In the genomic region with DNA sequence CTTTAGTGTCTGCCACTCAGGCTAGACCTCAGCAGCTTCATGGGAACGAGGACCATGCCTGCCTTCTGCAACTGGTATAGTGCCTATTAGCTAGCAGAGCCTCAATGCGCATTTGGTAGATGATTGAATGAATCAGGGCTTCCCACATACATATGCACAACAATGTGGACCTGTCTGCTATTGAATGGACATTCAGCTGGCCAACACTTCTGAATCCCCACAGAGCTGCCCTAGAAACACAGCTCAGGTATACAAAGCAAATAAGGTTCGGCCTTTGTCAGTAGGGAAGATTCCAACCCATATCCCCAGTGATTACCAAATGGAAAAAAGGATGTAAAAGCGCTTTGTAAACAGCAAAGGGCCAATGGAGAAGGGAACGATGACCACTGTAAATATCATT, we compare ENCODE assay signal across 8 mouse cellular contexts. TPM values are rescaled to one million over a fixed set of nuclear protein-coding genes. Genes with fewer than 3 reads are reported as not detected.
DNase-seq lines count a peak whose midpoint lies in the region; ATAC-seq lines count a peak whose summit lies in the region.

No protein-coding gene starts in this region.

- 21% methylated on average over 5 of the region's 5 CpGs for WGBS in intestine, embryonic 14.5 days
- WGBS in neural tube, embryonic 11.5 days = 16% methylated on average over 5 of the region's 5 CpGs

- peaks cover 9% of the 10 kb centered on the region; the same call in 1 of the 2 replicates for H3K4me1 ChIP-seq in intestine, embryonic 14.5 days (replicated peaks; ENCODE audit: control insufficient read depth, insufficient read depth, low read length)
- H3K4me1 ChIP-seq in neural tube, embryonic 11.5 days (ENCODE audit: control insufficient read depth, insufficient read depth, low read length) = peaks cover 7% of the 10 kb centered on the region; the same call in 1 of the 2 replicates

- no peaks in the 10 kb centered on the region for H3K27me3 ChIP-seq in intestine, embryonic 14.5 days (replicated peaks; ENCODE audit: control insufficient read depth, insufficient read depth, low read length)
- no peaks in the 10 kb centered on the region for H3K27me3 ChIP-seq in neural tube, embryonic 11.5 days (ENCODE audit: control insufficient read depth, insufficient read depth, low read length)

- H3K4me3 ChIP-seq in intestine, embryonic 14.5 days (ENCODE audit: low read depth, low read length) = peak overlapping the region; percentile 59
- H3K4me3 ChIP-seq in neural tube, embryonic 11.5 days (ENCODE audit: low read depth, low read length) = peak overlapping the region; percentile 68

- H3K9ac ChIP-seq in intestine, embryonic 14.5 days (ENCODE audit: low read length) = peak overlapping the region; percentile 48; the same call in 1 of the 2 replicates
- peak overlapping the region; percentile 78 for H3K9ac ChIP-seq in neural tube, embryonic 11.5 days (ENCODE audit: low read length)

- DNase-seq in frontal cortex, postnatal 10 days (ENCODE audit: low spot score in 2 of 2) = no peak
- peak; percentile 26 for DNase-seq in right cerebral cortex, postnatal 25 days
- no peak for DNase-seq in right cerebral cortex, postnatal 4 days
- no peak for DNase-seq in intestine, embryonic 14.5 days (ENCODE audit: low spot score)
- no peak for DNase-seq in neural tube, embryonic 11.5 days (ENCODE audit: low spot score)
- DNase-seq in ovary, postnatal 36 days (ENCODE audit: low spot score) = no peak
- no peak for DNase-seq in thymus, postnatal 36 days

- no peaks in the 10 kb centered on the region for H3K36me3 ChIP-seq in intestine, embryonic 14.5 days (ENCODE audit: control insufficient read depth, insufficient read depth, low read length)
- peaks cover 3% of the 10 kb centered on the region for H3K36me3 ChIP-seq in neural tube, embryonic 11.5 days (ENCODE audit: control insufficient read depth, insufficient read depth, low read length)

- peak; percentile 13; the same call in 1 of the 2 replicates for ATAC-seq in frontal cortex, adult (ENCODE audit: low TSS enrichment)
- no peak for ATAC-seq in intestine, embryonic 14.5 days (replicated peaks; ENCODE audit: low FRiP score, low TSS enrichment, low read depth)
- no peak for ATAC-seq in neural tube, embryonic 11.5 days (ENCODE audit: insufficient read depth, low FRiP score, low TSS enrichment)

- H3K4me2 ChIP-seq in intestine, embryonic 14.5 days (ENCODE audit: low read length) = peak overlapping the region; percentile 68
- H3K4me2 ChIP-seq in neural tube, embryonic 11.5 days (ENCODE audit: low read depth) = peak overlapping the region; percentile 77

- H3K9me3 ChIP-seq in intestine, embryonic 14.5 days (ENCODE audit: control insufficient read depth, low read length) = no peaks in the 10 kb centered on the region
- H3K9me3 ChIP-seq in neural tube, embryonic 11.5 days (ENCODE audit: control insufficient read depth, low read length) = no peaks in the 10 kb centered on the region

- no peak overlapping the region for H3K27ac ChIP-seq in intestine, embryonic 14.5 days (ENCODE audit: low read depth)
- no peak overlapping the region for H3K27ac ChIP-seq in neural tube, embryonic 11.5 days (ENCODE audit: low read depth, low read length)

RNA-seq across cellular contexts. Expression of gene Paqr3, which starts 0.7 kb away (rescaled TPM):
- 3.6 and 4.1 TPM in 2 replicates for polyA plus RNA-seq in intestine, embryonic 14.5 days (2014; fragmentation: Nextera tagmentation; extraction: Ambion mirVana)
- 12.2 and 17.2 TPM in 2 replicates for polyA plus RNA-seq in neural tube, embryonic 11.5 days (2014; fragmentation: Nextera tagmentation; extraction: Ambion mirVana)
